Mouse (Mus musculus) bone marrow, adult 2 months (tissue): ENCODE measurements at regions not wholly inside any gene's neighbourhood (a gene's known extent, or its start where the extent isn't known, plus 50 kb on each side); places are given as distances from the start of the nearest gene placed in this dataset.

Experiments
- H3K27ac ChIP-seq: fragments of 200-500 bp; 2 replicates; pipeline ENCODE4 v1.5.1; 2012; ENCODE audit warnings: low read depth, mild to moderate bottlenecking, control low read depth, inconsistent platforms, low read length; ENCODE audit not compliant: control insufficient read depth, poor library complexity, insufficient read depth
- H3K4me1 ChIP-seq: fragments of 200-500 bp; 2 replicates; pipeline ENCODE4 v1.6.1; 2011; ENCODE audit warnings: low read length; ENCODE audit not compliant: control insufficient read depth, insufficient read depth
- H3K4me3 ChIP-seq: fragments of 200-500 bp; replicated peaks from 2 replicates; pipeline ENCODE3; 2011; ENCODE audit warnings: mild to moderate bottlenecking, low read depth, low read length, control low read depth; ENCODE audit not compliant: control insufficient read depth
- CTCF ChIP-seq: fragments of 200-500 bp; IDR thresholded peaks from 2 replicates; pipeline ENCODE4 v1.5.1; 2011; ENCODE audit warnings: low read length, control low read depth; ENCODE audit not compliant: control insufficient read depth, insufficient read depth
- POLR2A ChIP-seq: fragments of 200-500 bp; IDR thresholded peaks from 2 replicates; pipeline ENCODE4 v1.6.1; 2011; ENCODE audit warnings: low read depth, mild to moderate bottlenecking, control low read depth, low read length, borderline replicate concordance; ENCODE audit not compliant: control insufficient read depth
- WGBS: fragments of 180-500 bp; shearing (Covaris S2); methylation state at CpG from one replicate; pipeline ENCODE4 v1.1.7; 2018; 5-methylcytosine and 5-hydroxymethylcytosine counted together

- Histone ChIP-seq H3K4me1 (no peaks in the 10 kb centered on the region), H3K27ac (no peak overlapping the region), H3K4me3 (no peak overlapping the region)
- WGBS, result 80% methylated on average over 3 of the region's 3 CpGs
- TF ChIP-seq CTCF (no peak), POLR2A (no peak)
Observed at GRCm38 (mm10) chr12:35602589-35602988, 67.8 kb upstream of the Ahr start.

- H3K4me1 ChIP-seq, result no peaks in the 10 kb centered on the region
- no peak overlapping the region for H3K4me3 ChIP-seq
- no peak overlapping the region for H3K27ac ChIP-seq
- 53% methylated on average over 9 of the region's 9 CpGs for WGBS
- TF ChIP-seq POLR2A, result no peak
- no peak for TF ChIP-seq CTCF
Observed at GRCm38 (mm10) chr12:35598298-35598697, 63.5 kb upstream of the Ahr start.

- TF ChIP-seq CTCF, result no peak
- no peak for TF ChIP-seq POLR2A
- Histone ChIP-seq H3K4me3 (no peak overlapping the region), H3K4me1 (no peaks in the 10 kb centered on the region), H3K27ac (no peak overlapping the region)
- WGBS, result 80% methylated on average over 3 of the region's 3 CpGs
Observed at GRCm38 (mm10) chr12:35592866-35593265, 58.0 kb upstream of the Ahr start.
